Mouse (Mus musculus) yolk sac, embryonic 10.5 days (tissue): ENCODE results near the gene Doc2a.

Source experiments
- DNase-seq: peaks from one replicate; pipeline ENCODE4 v3.0.0-alpha.2; 2017; ENCODE audit warnings: low spot score

Doc2a gene

GRCm38 (mm10) chr7:126847116-126847420, at the start of gene Doc2a:
TSS of gene Doc2a (plus strand) at chr7:126847416.
- DNase-seq = no peak

GRCm38 (mm10) chr7:126798127-126799049, 48.8 kb upstream of the Doc2a start:
- no peak for DNase-seq

- DNase-seq = peak; percentile 99
These were observed 48.2 kb upstream of the Doc2a start for GRCm38 (mm10) chr7:126799050-126799467.

- no peak for DNase-seq
These were observed 47.5 kb upstream of the Doc2a start for GRCm38 (mm10) chr7:126799468-126800268.

- DNase-seq = no peak
These were observed 46.8 kb upstream of the Doc2a start for GRCm38 (mm10) chr7:126800269-126801056.

- no peak for DNase-seq
These were observed 46.2 kb upstream of the Doc2a start for GRCm38 (mm10) chr7:126801057-126801422.

GRCm38 (mm10) chr7:126802134-126802889, 44.9 kb upstream of the Doc2a start:
- no peak for DNase-seq

GRCm38 (mm10) chr7:126803181-126803580, 44.0 kb upstream of the Doc2a start:
- DNase-seq = no peak

- no peak for DNase-seq
These were observed 43.5 kb upstream of the Doc2a start for GRCm38 (mm10) chr7:126803751-126804150.

- no peak for DNase-seq
These were observed 40.3 kb upstream of the Doc2a start for GRCm38 (mm10) chr7:126806956-126807355.

GRCm38 (mm10) chr7:126807405-126807804, 39.8 kb upstream of the Doc2a start:
- DNase-seq = no peak

GRCm38 (mm10) chr7:126808703-126809455, 38.3 kb upstream of the Doc2a start:
- peak; percentile 89 for DNase-seq

- no peak for DNase-seq
These were observed 37.4 kb upstream of the Doc2a start for GRCm38 (mm10) chr7:126809723-126810369.

GRCm38 (mm10) chr7:126815726-126816222, 31.4 kb upstream of the Doc2a start:
- no peak for DNase-seq

- DNase-seq = no peak
These were observed 30.7 kb upstream of the Doc2a start for GRCm38 (mm10) chr7:126816494-126816893.

- DNase-seq = no peak
These were observed 29.6 kb upstream of the Doc2a start for GRCm38 (mm10) chr7:126817595-126817994.

GRCm38 (mm10) chr7:126818818-126819217, 28.4 kb upstream of the Doc2a start:
- DNase-seq = no peak

- peak; percentile 72 for DNase-seq
These were observed 25.2 kb upstream of the Doc2a start for GRCm38 (mm10) chr7:126821835-126822511.

GRCm38 (mm10) chr7:126822741-126823140, 24.5 kb upstream of the Doc2a start:
- DNase-seq = no peak
